Mouse (Mus musculus): ENCODE data around the gene Hist1h4c.
"Not testable (repeated sequence)": the region's sequence is repeated elsewhere in the genome, so short reads cannot be mapped to it uniquely, and the experiment has no call there.

Gene Hist1h4c

GRCm38 (mm10) chr13:23729192-23729525 is 30.9 kb upstream of the Hist1h4c start:
- no peak for DNase-seq (ENCODE audit: extremely low spot score)

DNA sequence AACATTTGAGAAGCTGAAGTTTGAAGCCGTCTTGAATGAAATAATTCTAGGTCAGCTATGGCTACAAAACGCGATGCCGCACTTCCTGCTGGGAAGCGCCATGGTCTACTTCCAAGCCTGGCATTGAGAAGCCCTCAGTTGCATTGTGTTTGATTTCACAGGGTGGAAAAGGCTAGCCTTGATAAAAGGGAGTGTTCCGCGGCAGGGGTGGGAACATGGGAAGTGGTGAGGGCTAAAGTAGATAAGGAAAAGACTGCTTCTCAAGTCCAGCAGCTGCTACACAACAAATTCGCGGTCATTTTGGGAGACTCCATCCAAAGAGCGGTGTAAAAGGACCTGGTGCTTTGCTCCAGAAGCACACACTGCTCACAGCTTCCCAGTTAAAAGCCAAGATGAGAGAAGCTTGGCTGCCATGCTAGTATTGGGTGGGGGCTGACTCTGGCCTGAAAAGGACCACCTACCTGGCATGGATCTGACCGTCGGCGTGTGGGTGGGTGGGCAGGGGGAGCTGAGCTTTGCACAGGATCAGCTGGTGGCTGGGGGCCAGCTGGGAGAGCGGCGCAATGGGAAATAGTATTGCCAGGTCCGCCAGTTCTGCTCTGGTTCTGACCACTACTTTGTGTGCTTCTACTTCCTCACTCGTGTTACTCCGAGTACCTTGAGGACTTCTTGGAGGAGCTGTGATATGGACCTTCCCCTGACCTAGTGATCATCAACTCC is 30.4 kb upstream of the Hist1h4c start:
- no peak for DNase-seq (ENCODE audit: extremely low spot score)

DNA sequence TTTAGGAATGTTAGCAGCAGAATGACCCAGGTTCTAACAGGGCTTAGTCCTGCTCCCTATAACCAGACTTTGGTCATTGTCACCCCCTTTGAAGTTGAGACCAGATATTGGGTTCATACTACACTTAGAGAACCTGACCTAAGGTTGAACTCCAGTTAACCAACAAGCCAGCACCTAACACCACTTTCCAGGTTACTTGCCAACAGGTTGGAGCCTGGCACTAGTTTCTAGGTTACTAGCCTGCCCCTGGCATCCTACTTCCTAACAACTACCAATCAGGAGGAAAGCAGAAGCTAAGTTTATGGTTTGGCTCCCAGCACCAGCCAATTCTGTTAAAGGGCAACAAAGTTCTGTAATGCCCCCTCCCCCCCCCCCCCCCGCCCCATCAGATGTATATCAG is 27.0 kb upstream of the Hist1h4c start:
- no peak for DNase-seq (ENCODE audit: extremely low spot score)

- DNase-seq (ENCODE audit: extremely low spot score): no peak
These were observed 26.0 kb upstream of the Hist1h4c start for GRCm38 (mm10) chr13:23724239-23724638.

- DNase-seq (ENCODE audit: extremely low spot score): not testable (repeated sequence)
These were observed 19.5 kb upstream of the Hist1h4c start for GRCm38 (mm10) chr13:23717593-23718245.

- no peak for DNase-seq (ENCODE audit: extremely low spot score)
These were observed 18.9 kb upstream of the Hist1h4c start for GRCm38 (mm10) chr13:23717176-23717575.

- DNase-seq (ENCODE audit: extremely low spot score): no peak
These were observed 18.2 kb upstream of the Hist1h4c start for GRCm38 (mm10) chr13:23716261-23717042.

GRCm38 (mm10) chr13:23710374-23711089 is 12.3 kb upstream of the Hist1h4c start, which contains the start of gene Hfe:
TSS of gene Hfe (minus strand) at chr13:23710854.
- peak; percentile 59 for DNase-seq (ENCODE audit: extremely low spot score)

GRCm38 (mm10) chr13:23709714-23710373 is 11.6 kb upstream of the Hist1h4c start:
- no peak for DNase-seq (ENCODE audit: extremely low spot score)

- no peak for DNase-seq (ENCODE audit: extremely low spot score)
These were observed 10.4 kb upstream of the Hist1h4c start for GRCm38 (mm10) chr13:23708654-23709053.

DNA sequence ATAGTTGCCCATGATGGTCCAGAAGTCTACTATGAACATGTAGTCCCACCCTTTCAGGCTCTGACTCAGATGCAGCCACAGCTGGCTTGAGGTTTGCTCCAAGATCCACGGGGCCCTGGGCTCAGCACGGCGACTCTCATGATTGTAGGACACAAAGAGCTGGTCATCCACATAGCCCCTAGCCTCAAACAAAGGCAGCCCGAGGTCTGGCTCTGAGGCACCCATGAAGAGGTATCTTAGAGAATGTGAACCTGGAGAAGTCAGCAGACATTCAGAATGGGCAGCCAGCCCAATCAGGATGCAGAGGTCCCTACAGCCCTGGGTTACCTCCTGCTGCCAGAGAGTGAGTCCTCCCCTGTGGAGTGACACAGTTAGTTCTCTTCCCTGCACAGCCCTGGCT is 9.8 kb upstream of the Hist1h4c start:
- no peak for DNase-seq (ENCODE audit: extremely low spot score)

DNA sequence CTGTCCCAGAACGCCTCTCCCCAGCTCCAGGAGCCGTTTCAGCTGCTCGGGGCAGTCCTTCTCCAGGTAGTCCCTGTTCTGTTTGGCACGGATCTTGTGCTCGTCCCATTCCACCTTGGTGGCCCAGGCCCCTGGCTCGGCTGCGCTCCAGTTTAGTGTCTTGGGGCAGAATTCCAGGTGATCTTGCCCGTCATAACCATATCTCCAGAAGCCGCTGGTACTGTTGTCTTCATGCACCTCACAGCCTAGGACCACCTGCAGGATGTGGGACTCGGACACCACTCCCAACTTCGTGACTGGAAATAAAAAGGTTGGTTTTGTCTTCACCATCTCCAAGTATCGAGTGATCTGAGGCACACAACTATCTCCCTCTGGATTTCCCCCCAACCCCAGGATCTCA is 8.5 kb upstream of the Hist1h4c start:
- no peak for DNase-seq (ENCODE audit: extremely low spot score)

GRCm38 (mm10) chr13:23705751-23706356 is 7.6 kb upstream of the Hist1h4c start:
- no peak for DNase-seq (ENCODE audit: extremely low spot score)

DNA sequence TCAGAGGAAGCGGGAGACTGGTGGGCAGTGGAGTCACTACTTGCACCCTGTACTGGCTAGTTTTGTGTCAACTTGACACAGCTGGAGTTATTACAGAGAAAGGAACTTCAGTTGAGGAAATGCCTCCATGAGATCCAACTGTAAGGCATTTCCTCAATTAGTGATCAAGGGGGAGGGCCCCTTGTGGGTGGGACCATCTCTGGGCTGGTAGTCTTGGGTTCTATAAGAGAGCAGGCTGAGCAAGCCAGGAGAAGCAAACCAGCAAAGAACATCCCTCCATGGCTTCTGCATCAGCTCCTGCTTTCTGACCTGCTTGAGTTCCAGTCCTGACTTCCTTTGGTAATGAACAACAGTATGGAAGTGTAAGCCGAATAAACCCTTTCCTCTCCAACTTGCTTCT is 4.5 kb upstream of the Hist1h4c start:
- not testable (repeated sequence) for DNase-seq (ENCODE audit: extremely low spot score)

GRCm38 (mm10) chr13:23702220-23702619 is 4.0 kb upstream of the Hist1h4c start:
- DNase-seq (ENCODE audit: extremely low spot score): no peak

- DNase-seq (ENCODE audit: extremely low spot score): peak; percentile 80
These were observed 2.7 kb upstream of the Hist1h4c start for GRCm38 (mm10) chr13:23700786-23701520.

GRCm38 (mm10) chr13:23699767-23700166 is 1.5 kb upstream of the Hist1h4c start:
- DNase-seq (ENCODE audit: extremely low spot score): no peak

DNA sequence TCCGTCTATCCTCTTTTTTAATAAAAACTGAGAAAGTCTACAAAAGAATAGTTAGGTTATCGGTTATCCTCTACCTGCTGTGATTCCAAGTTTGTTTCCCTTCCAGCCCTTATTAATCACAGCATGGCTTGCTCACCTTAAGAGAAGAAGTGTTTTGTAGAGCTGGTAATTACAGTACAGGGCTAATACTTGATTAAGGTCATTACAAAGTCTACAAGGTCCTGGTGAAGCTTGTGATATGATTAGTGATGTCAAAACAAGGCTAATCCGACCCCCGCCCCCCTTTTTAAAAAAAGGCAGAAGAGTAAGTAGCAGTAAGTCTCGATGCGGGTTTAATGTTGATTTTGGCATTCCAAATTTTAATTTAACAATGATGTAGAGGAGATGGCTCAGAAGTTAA is 742 bp upstream of the Hist1h4c start:
- DNase-seq (ENCODE audit: extremely low spot score): no peak

GRCm38 (mm10) chr13:23697491-23698299 is 559 bp downstream of the Hist1h4c start:
- DNase-seq (ENCODE audit: extremely low spot score): peak; percentile 78

All from embryo, embryonic 9.5 days (tissue).